Mouse (Mus musculus) heart, postnatal 4 days (tissue): ENCODE measurements around the gene Rgp1. TPM values are rescaled to one million over a fixed set of nuclear protein-coding genes. Genes with fewer than 3 reads are reported as not detected.

Experiments
- microRNA-seq, 2 experiments: library from miRNA; unstranded; fragments of <30 nt; microRNA quantifications; one replicate each; pipeline ENCODE4 v1.2.0; 2021 to 2022
- total RNA-seq, 2 experiments: library from RNA; stranded (reverse); gene quantifications; 2 replicates each; pipeline ENCODE4 v1.2.3; 2021

Rgp1 gene
- total RNA-seq, 2 experiments from 2014 or later, result 38.6 to 39.1 TPM

Small RNA genes within 50 kb of the gene (microRNA-seq; reads per million reads assigned to microRNA genes)
- gene Gm25262, result 0.35 to 0.82 reads per million in 2 experiments

Other genes with a start within 250 kb of the Rgp1 start
- 10 to 100 TPM; 39.5 to 41.2 TPM for gene Rusc2, start 196.7 kb upstream of the Rgp1 start, total RNA-seq
- not detected for gene Fam166b, start 149.6 kb upstream of the Rgp1 start, total RNA-seq
- gene Tesk1, start 136.8 kb upstream of the Rgp1 start, total RNA-seq, result 10 to 100 TPM; 41.2 to 45.4 TPM
- gene Cd72, start 124.1 kb upstream of the Rgp1 start, total RNA-seq, result under 1 TPM; 0.56 to 0.69 TPM
- gene Sit1, start 95.0 kb upstream of the Rgp1 start, total RNA-seq, result not detected
- gene Ccdc107, start 85.8 kb upstream of the Rgp1 start, total RNA-seq, result 10 to 100 TPM; 33.3 to 36.9 TPM
- 10 to 100 TPM; 14.0 to 15.7 TPM for gene Arhgef39, start 79.0 kb upstream of the Rgp1 start, total RNA-seq
- under 1 TPM; 0.74 to 0.97 TPM for gene Car9, start 71.7 kb upstream of the Rgp1 start, total RNA-seq
- gene Tpm2, start 55.0 kb upstream of the Rgp1 start, total RNA-seq, result 100 to 1,000 TPM; 104 to 136 TPM
- 10 to 100 TPM; 53.2 to 53.4 TPM for gene Creb3, start 16.4 kb upstream of the Rgp1 start, total RNA-seq
- gene Tln1, start 16.0 kb upstream of the Rgp1 start, total RNA-seq, result 100 to 1,000 TPM; 184 to 187 TPM
- gene Gba2, start 158 bp downstream of the Rgp1 start, total RNA-seq, result 10 to 100 TPM; 17.7 to 17.8 TPM
- under 1 TPM in 1 of 2 experiments, not detected in 1; 0.52 TPM for gene Msmp, start 5.8 kb downstream of the Rgp1 start, total RNA-seq
- gene Npr2, start 53.2 kb downstream of the Rgp1 start, total RNA-seq, result 10 to 100 TPM; 35.1 to 35.8 TPM
- gene Spag8, start 74.9 kb downstream of the Rgp1 start, total RNA-seq, result under 1 TPM in 1 of 2 experiments, not detected in 1; 0.32 TPM
- gene Hint2, start 77.8 kb downstream of the Rgp1 start, total RNA-seq, result 10 to 100 TPM; 92.2 to 98.4 TPM
- gene Tmem8b, start 90.3 kb downstream of the Rgp1 start, total RNA-seq, result 10 to 100 TPM; 15.4 to 17.9 TPM
- under 1 TPM in 1 of 2 experiments, not detected in 1; 0.23 TPM for gene Fam221b, start 90.4 kb downstream of the Rgp1 start, total RNA-seq
- not detected for gene Olfr70, start 122.1 kb downstream of the Rgp1 start, total RNA-seq
- not detected for gene Olfr71, start 131.5 kb downstream of the Rgp1 start, total RNA-seq
- gene Hrct1, start 148.5 kb downstream of the Rgp1 start, total RNA-seq, result 1 to 10 TPM; 3.2 to 3.4 TPM
- gene Spaar, start 151.3 kb downstream of the Rgp1 start, total RNA-seq, result 1 to 10 TPM; 2.0 to 2.3 TPM
- not detected for gene Olfr159, start 192.3 kb downstream of the Rgp1 start, total RNA-seq
- gene Olfr156, start 245.2 kb downstream of the Rgp1 start, total RNA-seq, result not detected